Mouse (Mus musculus) embryonic facial prominence, embryonic 12.5 days (tissue): Measurements from ENCODE around the gene Gm32717. TPM values are rescaled to one million over a fixed set of nuclear protein-coding genes. Genes with fewer than 3 reads are reported as not detected.
"Not testable (repeated sequence)": the region's sequence is repeated elsewhere in the genome, so short reads cannot be mapped to it uniquely, and the experiment has no call there.

Experiments used
- ATAC-seq: fragments of 200-750 bp; cut with Nextera tagmentation; 2 replicates; pipeline ENCODE4 v1.8.0; 2017; ENCODE audit not compliant: insufficient number of reproducible peaks, insufficient read depth, low FRiP score, low TSS enrichment
- H3K27ac ChIP-seq: fragments of 300-500 bp; sonication (generic); 2 replicates; pipeline ENCODE4 v1.5.1; 2016; ENCODE audit warnings: mild to moderate bottlenecking
- H3K27me3 ChIP-seq: fragments of 300-500 bp; sonication (generic); 2 replicates; pipeline ENCODE4 v1.6.1; 2016; ENCODE audit warnings: mild to moderate bottlenecking, moderate library complexity
- H3K36me3 ChIP-seq: fragments of 300-500 bp; sonication (generic); 2 replicates; pipeline ENCODE4 v1.6.1; 2016; ENCODE audit warnings: mild to moderate bottlenecking
- H3K4me1 ChIP-seq: fragments of 300-500 bp; sonication (generic); 2 replicates; pipeline ENCODE4 v1.6.1; 2016
- H3K4me2 ChIP-seq: fragments of 300-500 bp; sonication (generic); replicated peaks from 2 replicates; pipeline ENCODE4 v1.6.1; 2016; ENCODE audit warnings: mild to moderate bottlenecking, moderate library complexity
- H3K4me3 ChIP-seq: fragments of 300-500 bp; sonication (generic); 2 replicates; pipeline ENCODE4 v1.5.1; 2016; ENCODE audit warnings: mild to moderate bottlenecking
- H3K9ac ChIP-seq: fragments of 300-500 bp; sonication (generic); 2 replicates; pipeline ENCODE4 v1.6.1; 2016; ENCODE audit warnings: mild to moderate bottlenecking, moderate library complexity
- H3K9me3 ChIP-seq: fragments of 300-500 bp; sonication (generic); 2 replicates; pipeline ENCODE4 v1.6.1; 2016; ENCODE audit warnings: mild to moderate bottlenecking, moderate library complexity
- WGBS: fragments of 180-500 bp; shearing (Covaris S2); methylation state at CpG from one replicate; pipeline ENCODE4 v1.1.7; 2016; 5-methylcytosine and 5-hydroxymethylcytosine counted together
- polyA plus RNA-seq: library from polyadenylated mRNA; unstranded; fragments of >200 nt; fragmentation: Nextera tagmentation; extraction: Ambion mirVana; gene quantifications from 2 replicates; pipeline ENCODE4 v1.2.1, GENCODE M21; 2016

Gm32717 gene
- polyA plus RNA-seq, 1 experiment from 2014 or later = 0.09 TPM

GRCm38 (mm10) chr10:118204642-118205041, 35.9 kb downstream of the Gm32717 start, which contains the start of gene Il22:
Il22 (plus strand) TSS chr10:118204942.
- H3K27me3 ChIP-seq = no peaks in the 10 kb centered on the region
- 90% methylated on average over 4 of the region's 4 CpGs for WGBS
- ATAC-seq = no peak
- H3K9me3 ChIP-seq = no peaks in the 10 kb centered on the region
- H3K27ac ChIP-seq = no peak within 1 kb of the TSS
- no peak within 1 kb of the TSS for H3K4me2 ChIP-seq
- H3K9ac ChIP-seq = no peak within 1 kb of the TSS
- H3K4me3 ChIP-seq = no peak within 1 kb of the TSS
- no peaks in the 10 kb centered on the region for H3K4me1 ChIP-seq
- H3K36me3 ChIP-seq = no peaks in the 10 kb centered on the region

DNA sequence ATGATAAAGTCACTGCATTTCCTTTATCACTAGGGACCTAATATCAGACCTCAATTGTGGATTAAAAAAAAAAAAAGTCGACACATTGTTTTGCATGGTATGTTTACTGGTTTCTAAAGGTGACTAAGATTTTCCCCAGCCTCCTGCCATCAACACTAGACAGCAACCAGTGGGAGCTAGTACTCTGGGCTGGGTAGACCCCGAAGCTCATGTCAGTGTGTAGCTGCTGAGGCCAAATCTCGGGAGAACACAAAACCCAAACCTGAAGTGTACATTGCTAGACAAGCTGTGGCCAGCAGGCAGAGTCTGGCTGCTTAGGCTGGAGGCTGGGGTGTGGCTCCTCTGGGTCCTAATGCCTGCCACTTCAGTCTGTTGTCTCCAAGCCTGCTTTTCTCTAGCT, 45.4 kb downstream of the Gm32717 start:
- not testable (repeated sequence) for H3K4me1 ChIP-seq, H3K4me3 ChIP-seq, H3K27me3 ChIP-seq, H3K4me2 ChIP-seq, H3K9me3 ChIP-seq, H3K36me3 ChIP-seq, H3K27ac ChIP-seq, H3K9ac ChIP-seq, ATAC-seq
- WGBS = 32% methylated on average over 3 of the region's 3 CpGs

Other genes starting within 250 kb of the Gm32717 start
- gene Mdm1, start 99.0 kb downstream of the Gm32717 start, polyA plus RNA-seq = 47.2 and 48.7 TPM in 2 replicates
- not detected in 2 replicates for gene Il22, start 35.8 kb downstream of the Gm32717 start, polyA plus RNA-seq
- gene Gm32802, start 17.9 kb upstream of the Gm32717 start, polyA plus RNA-seq = 0.09 TPM in 1 of 2 replicates, not detected in the other
- gene Iltifb, start 54.3 kb upstream of the Gm32717 start, polyA plus RNA-seq = not detected in 2 replicates
- 0.06 TPM in 1 of 2 replicates, not detected in the other for gene Gm9040, start 86.2 kb upstream of the Gm32717 start, polyA plus RNA-seq
- gene Gm9044, start 91.6 kb upstream of the Gm32717 start, polyA plus RNA-seq = 0.06 TPM in 1 of 2 replicates, not detected in the other
- gene Gm9045, start 97.1 kb upstream of the Gm32717 start, polyA plus RNA-seq = not detected in 2 replicates
- gene Gm9046, start 102.5 kb upstream of the Gm32717 start, polyA plus RNA-seq = not detected in 2 replicates
- gene Gm9048, start 107.9 kb upstream of the Gm32717 start, polyA plus RNA-seq = 0.13 TPM in 1 of 2 replicates, not detected in the other
- not detected in 2 replicates for gene Gm9049, start 113.3 kb upstream of the Gm32717 start, polyA plus RNA-seq
- not detected in 2 replicates for gene Ifng, start 200.3 kb upstream of the Gm32717 start, polyA plus RNA-seq